Mouse (Mus musculus): ENCODE results near the gene A930018P22Rik. TPM values are rescaled to one million over a fixed set of nuclear protein-coding genes. Genes with fewer than 3 reads are reported as not detected.
A peak's percentile ranks its signal among the peaks of the same experiment; 100 is the strongest.
"Not testable (repeated sequence)": the region's sequence is repeated elsewhere in the genome, so short reads cannot be mapped to it uniquely, and the experiment has no call there.

A930018P22Rik gene
- total RNA-seq (2012; rRNA removed) = 0.32 TPM in 1 of 2 replicates, not detected in the other

GRCm38 (mm10) chr2:104122505-104123378 is at the start of gene A930018P22Rik:
A930018P22Rik (plus strand) TSS chr2:104122769.
- no peak for TF ChIP-seq CHD2 (IDR thresholded peaks at IDR 0.05; ENCODE audit: low read depth, low read length)
- Histone ChIP-seq H3K4me1 (ENCODE audit: control insufficient read depth in 2 of 2, insufficient read depth in 2 of 2, low read length in 2 of 2, poor library complexity in 1 of 2) (peaks cover 2 to 7% of the 10 kb centered on the region in 2 experiments; a peak in 2 of 4 replicates), H3K36me3 (ENCODE audit: control insufficient read depth, insufficient read depth, low read length, poor library complexity, severe bottlenecking) (no peaks in the 10 kb centered on the region), H3K9ac (ENCODE audit: insufficient read depth, low read depth, low read length, poor library complexity, severe bottlenecking) (peak within 1 kb of the TSS; percentile 66), H3K4me3 (ENCODE audit: insufficient read depth in 1 of 2, low read depth in 1 of 2, low read length in 2 of 2, poor library complexity in 1 of 2, severe bottlenecking in 1 of 2) (peak within 1 kb of the TSS; percentile 69 to 83), H3K9me3 (ENCODE audit: control insufficient read depth, insufficient read depth, low read depth, low read length) (no peaks in the 10 kb centered on the region), H3K27ac (ENCODE audit: insufficient read depth, low read depth, low read length, poor library complexity, severe bottlenecking) (no peak within 1 kb of the TSS)
- DNase-seq (ENCODE audit: low read depth, low spot score) = peak; percentile 93
- in situ Hi-C loops (cut with MboI; ENCODE audit: low sequenced_read_pairs in 2 of 2, unreplicated experiment in 2 of 2) = no loop called here

GRCm38 (mm10) chr2:104078285-104078684 is 44.3 kb upstream of the A930018P22Rik start:
- H3K9me3 ChIP-seq (ENCODE audit: control insufficient read depth, insufficient read depth, low read depth, low read length); H3K9ac ChIP-seq (ENCODE audit: insufficient read depth, low read depth, low read length, poor library complexity, severe bottlenecking); H3K4me3 ChIP-seq (ENCODE audit: insufficient read depth in 1 of 2, low read depth in 1 of 2, low read length in 2 of 2, poor library complexity in 1 of 2, severe bottlenecking in 1 of 2); H3K27ac ChIP-seq (ENCODE audit: insufficient read depth, low read depth, low read length, poor library complexity, severe bottlenecking); in situ Hi-C loops (cut with MboI; ENCODE audit: low sequenced_read_pairs in 2 of 2, unreplicated experiment in 2 of 2); DNase-seq (ENCODE audit: low read depth, low spot score); H3K36me3 ChIP-seq (ENCODE audit: control insufficient read depth, insufficient read depth, low read length, poor library complexity, severe bottlenecking); H3K4me1 ChIP-seq (ENCODE audit: control insufficient read depth in 2 of 2, insufficient read depth in 2 of 2, low read length in 2 of 2, poor library complexity in 1 of 2): not testable (repeated sequence)

- in situ Hi-C loops (cut with MboI; ENCODE audit: low sequenced_read_pairs in 2 of 2, unreplicated experiment in 2 of 2); DNase-seq (ENCODE audit: low read depth, low spot score); H3K4me1 ChIP-seq (ENCODE audit: control insufficient read depth in 2 of 2, insufficient read depth in 2 of 2, low read length in 2 of 2, poor library complexity in 1 of 2); H3K27ac ChIP-seq (ENCODE audit: insufficient read depth, low read depth, low read length, poor library complexity, severe bottlenecking); H3K36me3 ChIP-seq (ENCODE audit: control insufficient read depth, insufficient read depth, low read length, poor library complexity, severe bottlenecking); H3K9me3 ChIP-seq (ENCODE audit: control insufficient read depth, insufficient read depth, low read depth, low read length); H3K4me3 ChIP-seq (ENCODE audit: insufficient read depth in 1 of 2, low read depth in 1 of 2, low read length in 2 of 2, poor library complexity in 1 of 2, severe bottlenecking in 1 of 2); H3K9ac ChIP-seq (ENCODE audit: insufficient read depth, low read depth, low read length, poor library complexity, severe bottlenecking): not testable (repeated sequence)
These were observed 41.0 kb upstream of the A930018P22Rik start for GRCm38 (mm10) chr2:104081436-104082050.

GRCm38 (mm10) chr2:104082474-104082873 is 40.1 kb upstream of the A930018P22Rik start:
- H3K36me3 ChIP-seq (ENCODE audit: control insufficient read depth, insufficient read depth, low read length, poor library complexity, severe bottlenecking) = no peaks in the 10 kb centered on the region
- H3K9ac ChIP-seq (ENCODE audit: insufficient read depth, low read depth, low read length, poor library complexity, severe bottlenecking) = no peak overlapping the region
- no peak overlapping the region for H3K27ac ChIP-seq (ENCODE audit: insufficient read depth, low read depth, low read length, poor library complexity, severe bottlenecking)
- in situ Hi-C loops (cut with MboI; ENCODE audit: low sequenced_read_pairs in 2 of 2, unreplicated experiment in 2 of 2) = no loop called here
- no peaks in the 10 kb centered on the region for H3K9me3 ChIP-seq (ENCODE audit: control insufficient read depth, insufficient read depth, low read depth, low read length)
- DNase-seq (ENCODE audit: low read depth, low spot score) = no peak
- TF ChIP-seq ZNF384 (IDR thresholded peaks at IDR 0.05; ENCODE audit: low read depth, low read length) (no peak), MAFK (IDR thresholded peaks at IDR 0.05; ENCODE audit: insufficient read depth, low read depth, low read length) (no peak), ZC3H11A (IDR thresholded peaks at IDR 0.05; ENCODE audit: borderline replicate concordance, low read depth, low read length) (no peak), CHD2 (IDR thresholded peaks at IDR 0.05; ENCODE audit: low read depth, low read length) (no peak), HCFC1 (IDR thresholded peaks at IDR 0.05; ENCODE audit: borderline replicate concordance, insufficient read depth, low read length) (no peak)
- no peak overlapping the region for H3K4me3 ChIP-seq (ENCODE audit: insufficient read depth in 1 of 2, low read depth in 1 of 2, low read length in 2 of 2, poor library complexity in 1 of 2, severe bottlenecking in 1 of 2)
- no peaks in the 10 kb centered on the region for H3K4me1 ChIP-seq (ENCODE audit: control insufficient read depth in 2 of 2, insufficient read depth in 2 of 2, low read length in 2 of 2, poor library complexity in 1 of 2)

- DNase-seq (ENCODE audit: low read depth, low spot score); H3K4me3 ChIP-seq (ENCODE audit: insufficient read depth in 1 of 2, low read depth in 1 of 2, low read length in 2 of 2, poor library complexity in 1 of 2, severe bottlenecking in 1 of 2); H3K4me1 ChIP-seq (ENCODE audit: control insufficient read depth in 2 of 2, insufficient read depth in 2 of 2, low read length in 2 of 2, poor library complexity in 1 of 2); H3K9ac ChIP-seq (ENCODE audit: insufficient read depth, low read depth, low read length, poor library complexity, severe bottlenecking); H3K9me3 ChIP-seq (ENCODE audit: control insufficient read depth, insufficient read depth, low read depth, low read length); in situ Hi-C loops (cut with MboI; ENCODE audit: low sequenced_read_pairs in 2 of 2, unreplicated experiment in 2 of 2); H3K27ac ChIP-seq (ENCODE audit: insufficient read depth, low read depth, low read length, poor library complexity, severe bottlenecking); H3K36me3 ChIP-seq (ENCODE audit: control insufficient read depth, insufficient read depth, low read length, poor library complexity, severe bottlenecking): not testable (repeated sequence)
These were observed 38.5 kb upstream of the A930018P22Rik start for GRCm38 (mm10) chr2:104084027-104084426.

GRCm38 (mm10) chr2:104087562-104087961 is 35.0 kb upstream of the A930018P22Rik start:
- not testable (repeated sequence) for DNase-seq (ENCODE audit: low read depth, low spot score); H3K27ac ChIP-seq (ENCODE audit: insufficient read depth, low read depth, low read length, poor library complexity, severe bottlenecking); H3K9me3 ChIP-seq (ENCODE audit: control insufficient read depth, insufficient read depth, low read depth, low read length)

More at GRCm38 (mm10) chr2:104087562-104087961, 35.0 kb upstream of the A930018P22Rik start:
- H3K4me3 ChIP-seq (ENCODE audit: insufficient read depth in 1 of 2, low read depth in 1 of 2, low read length in 2 of 2, poor library complexity in 1 of 2, severe bottlenecking in 1 of 2); H3K36me3 ChIP-seq (ENCODE audit: control insufficient read depth, insufficient read depth, low read length, poor library complexity, severe bottlenecking); H3K9ac ChIP-seq (ENCODE audit: insufficient read depth, low read depth, low read length, poor library complexity, severe bottlenecking); in situ Hi-C loops (cut with MboI; ENCODE audit: low sequenced_read_pairs in 2 of 2, unreplicated experiment in 2 of 2); H3K4me1 ChIP-seq (ENCODE audit: control insufficient read depth in 2 of 2, insufficient read depth in 2 of 2, low read length in 2 of 2, poor library complexity in 1 of 2): not testable (repeated sequence)
